Mouse (Mus musculus) MN1 (cell line): ENCODE measurements around the gene Rapgef3.

Experiments
- DNase-seq: peaks from one replicate; pipeline ENCODE4 v3.0.0-alpha.2; 2016; ENCODE audit warnings: low spot score

The Rapgef3 gene

DNA sequence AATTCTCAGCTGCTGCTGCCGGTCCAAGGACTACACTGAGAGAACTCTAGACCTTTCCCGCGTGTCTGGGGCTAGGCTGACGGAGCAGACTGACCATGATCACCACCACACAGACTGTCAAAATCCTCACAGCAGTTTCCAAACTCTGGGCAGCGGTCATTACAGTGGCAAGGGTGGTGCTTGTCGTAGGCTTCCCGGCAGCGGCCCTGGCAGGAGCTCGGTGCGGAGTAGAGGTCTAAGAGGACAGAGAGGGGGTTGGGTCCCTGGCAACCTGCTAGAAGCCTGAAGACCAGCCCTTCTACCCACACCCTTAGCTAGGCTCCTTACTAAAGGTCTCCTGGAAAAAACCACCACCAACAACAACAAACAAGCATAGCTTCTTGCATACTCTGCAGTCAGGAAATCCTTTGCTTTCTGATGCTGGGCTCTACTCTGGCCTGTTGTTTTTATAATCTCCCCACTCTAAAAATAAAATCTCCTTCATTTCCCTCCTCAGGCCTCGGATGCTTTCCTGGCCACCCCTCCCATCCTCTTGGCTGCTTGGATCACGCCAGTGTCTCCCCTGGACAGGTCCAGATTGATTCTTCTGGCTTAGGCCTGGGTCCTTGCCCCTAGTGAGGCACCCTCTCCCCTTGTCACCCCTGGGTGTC lies 47.6 kb downstream of the Rapgef3 start:
- DNase-seq: no peak

DNA sequence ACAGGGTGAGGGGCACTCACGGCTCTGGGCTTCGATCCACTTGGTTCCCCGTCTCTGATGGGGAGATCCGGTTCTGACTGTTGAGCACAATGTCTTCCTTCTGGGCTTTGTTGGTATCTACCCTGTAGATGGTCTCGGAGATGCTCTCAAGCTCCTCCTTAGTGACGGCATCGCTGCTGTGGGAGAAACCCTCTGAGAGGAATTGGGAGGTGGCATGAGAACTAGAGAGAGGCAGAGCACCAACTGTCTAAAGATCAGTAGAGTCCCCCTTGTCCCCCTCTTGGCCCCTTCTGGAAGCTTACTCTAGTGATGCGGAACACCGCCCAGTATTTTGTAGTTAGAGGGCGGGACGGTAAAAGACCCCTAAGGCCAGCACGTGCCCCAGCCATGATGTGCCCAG lies 48.3 kb downstream of the Rapgef3 start:
- DNase-seq: no peak

DNA sequence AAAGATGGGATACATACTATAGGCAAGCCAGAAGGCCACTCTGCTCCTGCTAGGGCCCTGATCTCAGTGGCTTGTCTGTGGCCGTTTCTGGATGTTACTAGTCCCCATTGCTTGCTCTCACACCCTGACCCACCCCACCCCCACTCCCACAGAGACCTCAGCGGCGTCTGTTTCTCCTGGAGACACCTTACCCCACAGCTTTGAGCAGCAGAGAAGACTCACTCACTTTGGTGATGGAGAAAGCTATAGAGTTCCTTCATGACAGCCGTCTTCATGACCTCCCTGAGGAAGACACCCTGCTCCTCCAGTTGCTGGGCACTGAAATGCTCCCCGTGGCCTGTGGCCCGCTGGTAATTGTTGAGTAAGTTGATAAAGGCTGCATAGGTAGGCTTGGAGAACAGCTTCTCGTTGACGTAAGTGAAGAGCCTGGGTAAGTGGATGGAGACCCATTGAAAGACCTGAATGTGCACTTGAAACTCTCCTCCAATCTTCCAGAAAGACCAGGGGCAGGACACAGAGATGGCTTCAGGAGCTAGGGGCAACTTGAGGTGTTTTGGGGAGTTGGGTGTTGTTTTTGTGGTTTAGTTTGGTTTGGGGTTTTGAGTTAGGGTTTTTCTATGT lies 49.1 kb downstream of the Rapgef3 start:
- DNase-seq: no peak

DNA sequence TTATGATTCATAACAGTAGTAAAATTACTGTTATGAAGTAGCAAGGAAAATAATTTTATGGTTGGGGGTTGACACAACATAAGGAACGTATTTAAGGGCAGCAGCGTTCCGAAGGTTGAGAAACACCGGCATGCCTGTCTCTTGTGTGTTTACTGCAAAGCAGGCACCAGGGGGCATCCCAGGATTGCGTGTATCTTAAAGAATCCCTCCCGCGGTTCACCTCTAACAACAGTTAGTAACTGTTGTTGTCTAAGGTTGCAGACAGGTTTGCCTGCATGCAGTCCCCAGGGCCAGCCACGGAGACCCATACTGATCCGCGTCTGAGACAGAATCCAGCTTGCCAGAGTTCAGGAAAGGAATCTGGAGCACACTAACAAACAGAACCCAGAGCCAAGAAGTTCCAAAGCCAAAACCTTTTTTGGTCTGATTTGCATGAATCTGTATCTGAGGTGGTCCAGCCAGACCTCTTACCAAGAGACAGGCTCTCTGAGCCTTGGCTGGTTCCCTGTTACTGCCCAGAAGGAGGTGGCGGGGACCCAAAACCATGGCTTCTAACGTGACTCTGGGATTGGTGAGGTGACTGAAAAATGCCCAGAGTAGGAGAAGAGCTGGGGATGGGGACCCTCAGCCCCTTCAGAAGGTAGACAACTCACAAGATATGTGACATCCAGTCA lies 49.8 kb downstream of the Rapgef3 start:
- DNase-seq: peak; percentile 66

DNA sequence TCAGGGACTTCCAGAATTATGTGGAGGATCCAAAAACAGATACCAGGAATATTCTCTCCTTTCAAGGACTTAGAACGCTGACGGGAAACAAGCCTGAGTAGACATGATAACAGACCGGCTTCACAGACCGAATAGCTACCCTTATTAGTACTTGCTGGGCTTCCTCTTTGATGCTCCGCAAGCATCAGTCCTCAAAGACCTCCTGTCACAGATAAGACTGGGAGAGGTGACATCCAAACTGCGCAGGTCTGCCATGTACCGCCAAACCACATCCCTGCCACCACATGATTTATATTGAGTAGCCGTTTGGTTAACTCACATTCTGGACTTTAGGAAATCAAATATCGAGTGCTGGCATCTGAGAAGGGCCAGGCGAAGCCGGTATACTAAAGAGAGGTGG lies 51.0 kb downstream of the Rapgef3 start:
- DNase-seq: no peak

DNA sequence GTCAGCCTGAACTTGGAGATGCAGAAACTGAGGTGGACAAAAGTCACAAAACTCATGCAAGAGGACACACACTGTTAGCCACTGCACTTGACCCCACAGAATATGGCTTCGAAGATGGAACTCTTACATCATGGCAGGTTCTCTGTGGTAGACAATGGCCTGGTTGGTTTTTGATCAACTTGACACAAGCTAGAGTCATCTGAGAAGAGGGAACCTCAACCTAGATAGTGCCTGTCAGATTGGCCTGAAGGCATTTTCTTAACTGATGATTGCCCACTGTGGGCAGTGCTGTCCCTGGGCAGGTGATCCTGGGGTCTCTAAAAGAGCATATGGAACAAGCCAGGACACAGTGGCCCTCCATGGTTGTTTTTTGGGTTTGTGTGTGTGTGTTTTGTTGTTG lies 52.0 kb downstream of the Rapgef3 start:
- DNase-seq: no peak

DNA sequence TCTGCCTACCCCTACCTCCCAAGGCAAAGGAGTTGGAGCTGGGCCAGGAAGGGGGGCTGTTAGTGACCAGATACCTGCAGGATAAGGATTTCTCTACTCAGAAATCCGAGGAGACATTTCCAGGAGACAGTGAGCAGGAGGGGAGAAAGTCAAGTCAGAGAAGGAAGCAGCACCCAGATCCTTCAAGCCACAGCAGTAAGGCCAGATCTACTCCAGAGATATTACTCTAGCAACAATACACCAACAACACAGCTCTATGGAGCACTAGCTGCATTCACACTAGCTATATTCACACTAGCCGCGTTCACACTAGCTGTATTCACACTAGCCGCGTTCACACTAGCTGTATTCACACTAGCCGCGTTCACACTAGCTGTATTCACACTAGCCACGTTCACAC lies 52.7 kb downstream of the Rapgef3 start:
- DNase-seq: no peak

DNA sequence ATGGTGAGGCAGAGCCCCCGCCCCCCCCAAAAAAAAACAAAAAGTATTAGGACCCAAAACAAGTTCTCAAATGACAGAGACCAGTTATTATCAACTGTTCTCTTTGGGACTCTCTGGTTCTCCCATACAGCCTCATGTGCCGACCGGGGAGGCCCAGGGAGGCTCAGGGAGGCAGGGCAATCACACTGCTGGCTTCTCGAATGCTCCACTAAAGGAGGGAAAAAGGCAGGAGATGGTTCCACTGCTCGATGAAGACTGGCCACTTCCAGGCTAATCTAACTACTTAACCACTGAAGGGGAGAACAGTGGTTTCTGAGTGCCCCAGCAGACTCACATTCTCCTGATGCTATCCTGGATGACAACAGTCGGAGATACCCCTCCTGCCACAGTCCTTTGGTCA lies 55.2 kb downstream of the Rapgef3 start:
- no peak for DNase-seq

DNA sequence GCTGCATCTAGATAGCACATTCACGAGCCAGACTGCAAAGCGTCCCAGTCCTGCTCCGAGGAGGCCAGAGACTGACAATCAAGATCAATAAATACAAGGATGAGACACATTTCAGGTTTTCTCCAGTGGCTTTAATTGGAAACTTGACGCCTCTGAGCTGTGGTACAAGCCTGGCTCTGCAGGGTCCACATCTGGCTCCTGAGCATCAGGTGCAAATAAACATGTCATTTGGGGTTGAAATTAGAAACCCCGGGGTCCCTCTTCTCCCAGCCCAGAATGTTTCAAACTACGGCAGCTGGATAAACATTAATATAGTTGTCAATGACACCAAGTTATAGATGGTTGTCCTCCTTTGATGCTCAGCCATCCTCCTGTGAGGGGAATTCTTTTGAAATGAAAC lies 56.9 kb downstream of the Rapgef3 start:
- DNase-seq: no peak

DNA sequence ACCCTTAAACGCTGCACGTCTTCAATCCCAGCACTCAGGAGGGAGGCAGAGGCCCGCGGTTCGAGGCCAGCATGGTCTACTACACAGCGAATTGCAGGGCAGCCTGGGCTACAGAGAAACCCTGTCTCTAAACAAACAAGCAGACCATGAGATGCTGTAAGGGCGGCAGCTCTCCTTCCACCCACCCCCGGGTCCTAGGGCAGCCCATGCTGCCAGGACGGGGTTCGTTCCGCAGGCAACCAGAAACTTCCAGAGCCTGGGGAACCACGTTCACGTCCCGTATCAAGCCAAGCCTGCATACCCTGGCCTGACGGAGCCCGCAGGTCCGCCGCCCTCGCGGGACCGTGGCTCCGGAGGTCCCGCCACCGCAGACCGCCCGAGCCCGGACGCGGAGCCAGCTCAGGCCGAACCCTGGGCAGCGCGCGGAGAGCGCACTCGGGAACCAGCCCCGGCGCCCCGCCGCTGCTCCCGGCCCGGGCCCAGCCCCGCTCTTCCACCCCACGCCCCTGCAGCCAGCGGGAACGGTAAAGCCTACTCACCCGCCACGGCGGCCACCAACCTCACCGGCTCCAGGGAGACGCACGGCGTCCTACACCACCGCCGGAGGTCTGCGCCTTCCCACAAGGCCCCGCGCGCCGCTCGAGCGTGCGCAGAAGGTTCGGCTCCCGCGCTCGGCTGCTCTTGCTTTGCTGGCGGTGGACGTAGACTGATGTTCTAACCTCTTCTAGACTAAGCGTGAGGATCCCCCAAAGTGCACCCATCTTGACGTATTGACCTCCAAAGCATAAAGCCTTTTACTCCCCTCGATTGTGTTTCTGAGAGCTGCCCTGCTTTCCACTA lies 62.3 kb downstream of the Rapgef3 start, which contains the start of gene Rpap3:
Gene Rpap3 (minus strand): TSS at position 615 of the 840 bp plus-strand sequence.
- DNase-seq: peak; percentile 87

DNA sequence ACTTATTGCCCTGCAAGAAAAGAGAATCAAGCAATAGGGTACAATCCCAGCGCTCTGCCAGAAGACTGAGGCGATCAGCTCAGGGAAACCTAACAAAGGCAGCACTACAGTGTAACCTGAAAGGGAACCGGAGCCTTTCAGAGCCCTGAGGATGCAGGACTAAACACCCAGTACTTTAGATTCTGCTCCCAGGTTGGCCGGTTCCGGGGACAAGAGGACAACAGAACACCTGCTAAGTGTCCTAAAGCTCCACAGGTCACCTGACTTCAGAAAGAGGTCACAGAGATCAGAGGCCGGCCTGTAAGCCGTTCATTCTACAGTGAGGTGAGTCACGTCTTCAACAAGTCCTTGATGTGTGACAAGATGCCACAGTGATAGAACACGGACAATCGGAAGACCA lies 71.2 kb downstream of the Rapgef3 start:
- DNase-seq: no peak
